Mouse (Mus musculus): ENCODE measurements around the gene Ufc1. TPM values are rescaled to one million over a fixed set of nuclear protein-coding genes. Genes with fewer than 3 reads are reported as not detected.

Ufc1 gene
- polyA plus RNA-seq, 1 experiment from 2014 or later = 126 TPM

DNA sequence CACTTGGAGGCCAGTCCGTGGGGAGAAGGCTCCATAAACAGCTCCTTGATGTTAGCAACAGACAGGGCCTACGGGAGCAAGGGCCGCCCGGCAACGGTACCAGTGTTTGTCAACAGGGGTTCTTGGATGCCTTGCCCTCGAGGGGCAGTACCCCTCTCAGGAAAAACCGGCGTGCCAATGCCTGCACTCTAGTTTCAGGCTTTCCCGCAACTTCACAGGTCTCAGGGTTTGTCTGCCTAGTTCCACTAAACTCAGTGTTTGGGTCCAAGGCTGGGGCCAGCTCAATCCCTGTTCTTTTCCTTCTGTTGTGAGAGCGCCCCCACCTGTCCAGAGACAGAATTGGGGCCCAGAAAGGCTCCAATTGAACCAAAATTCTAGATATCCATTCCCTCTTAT is 13.3 kb downstream of the Ufc1 start:
- Histone ChIP-seq H3K36me3 (ENCODE audit: control insufficient read depth, insufficient read depth, low read length) (peaks cover 25% of the 10 kb centered on the region), H3K9me3 (ENCODE audit: control insufficient read depth, low read length) (no peaks in the 10 kb centered on the region), H3K27me3 (replicated peaks; ENCODE audit: control insufficient read depth, insufficient read depth, low read length) (no peaks in the 10 kb centered on the region), H3K4me2 (ENCODE audit: low read length) (peak overlapping the region; percentile 82), H3K9ac (ENCODE audit: low read depth, low read length) (peak overlapping the region; percentile 61), H3K4me1 (ENCODE audit: control insufficient read depth, insufficient read depth, low read depth, low read length) (peaks cover 27% of the 10 kb centered on the region), H3K27ac (ENCODE audit: low read depth, low read length) (peak overlapping the region; percentile 81), H3K4me3 (ENCODE audit: low read length) (peak overlapping the region; percentile 74)
- peak; percentile 35 for ATAC-seq
- WGBS = 0% methylated on average over 10 of the region's 10 CpGs

DNA sequence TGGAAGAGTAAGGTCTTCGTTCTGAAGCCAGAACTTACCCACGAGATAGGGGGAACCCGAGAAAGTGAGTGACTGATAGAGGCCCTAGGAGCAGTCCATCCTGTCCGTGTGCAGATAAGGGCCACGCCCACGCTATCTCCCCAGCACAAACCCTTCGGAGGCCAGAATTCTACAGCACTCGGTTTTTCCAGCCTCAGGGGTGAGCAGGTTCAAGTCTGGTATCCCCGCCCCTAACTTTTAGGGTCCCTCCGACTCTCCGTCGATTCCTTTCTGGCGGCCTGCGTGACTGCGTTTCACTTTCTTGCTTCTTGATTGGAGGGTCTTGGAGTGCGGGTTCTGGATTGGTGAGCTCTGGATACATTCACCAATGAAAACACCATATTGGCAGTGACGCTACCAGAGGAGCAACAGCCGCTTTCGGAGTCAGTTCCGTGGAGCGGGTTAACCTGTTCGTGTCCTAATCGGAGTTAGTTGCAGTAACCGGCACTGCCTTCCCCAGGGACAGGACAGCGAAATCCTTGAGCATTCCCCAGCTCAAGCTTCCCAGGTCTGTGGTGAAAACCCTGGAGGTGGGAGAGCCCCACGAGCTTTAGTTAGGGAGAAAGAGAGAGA is 13.8 kb downstream of the Ufc1 start, which contains the start of gene Ppox:
TSS of gene Ppox (minus strand) at position 271 of the 612 bp plus-strand sequence.
- Histone ChIP-seq H3K9me3 (ENCODE audit: control insufficient read depth, low read length) (no peaks in the 10 kb centered on the region), H3K4me1 (ENCODE audit: control insufficient read depth, insufficient read depth, low read depth, low read length) (peaks cover 22% of the 10 kb centered on the region), H3K4me2 (ENCODE audit: low read length) (peak within 1 kb of the TSS; percentile 82), H3K27ac (ENCODE audit: low read depth, low read length) (peak within 1 kb of the TSS; percentile 81), H3K4me3 (ENCODE audit: low read length) (peak within 1 kb of the TSS; percentile 74), H3K27me3 (replicated peaks; ENCODE audit: control insufficient read depth, insufficient read depth, low read length) (no peaks in the 10 kb centered on the region), H3K9ac (ENCODE audit: low read depth, low read length) (peak within 1 kb of the TSS; percentile 75), H3K36me3 (ENCODE audit: control insufficient read depth, insufficient read depth, low read length) (peaks cover 26% of the 10 kb centered on the region)
- under 1% methylated on average over 26 of the region's 26 CpGs for WGBS
- peak; percentile 97 for ATAC-seq

DNA sequence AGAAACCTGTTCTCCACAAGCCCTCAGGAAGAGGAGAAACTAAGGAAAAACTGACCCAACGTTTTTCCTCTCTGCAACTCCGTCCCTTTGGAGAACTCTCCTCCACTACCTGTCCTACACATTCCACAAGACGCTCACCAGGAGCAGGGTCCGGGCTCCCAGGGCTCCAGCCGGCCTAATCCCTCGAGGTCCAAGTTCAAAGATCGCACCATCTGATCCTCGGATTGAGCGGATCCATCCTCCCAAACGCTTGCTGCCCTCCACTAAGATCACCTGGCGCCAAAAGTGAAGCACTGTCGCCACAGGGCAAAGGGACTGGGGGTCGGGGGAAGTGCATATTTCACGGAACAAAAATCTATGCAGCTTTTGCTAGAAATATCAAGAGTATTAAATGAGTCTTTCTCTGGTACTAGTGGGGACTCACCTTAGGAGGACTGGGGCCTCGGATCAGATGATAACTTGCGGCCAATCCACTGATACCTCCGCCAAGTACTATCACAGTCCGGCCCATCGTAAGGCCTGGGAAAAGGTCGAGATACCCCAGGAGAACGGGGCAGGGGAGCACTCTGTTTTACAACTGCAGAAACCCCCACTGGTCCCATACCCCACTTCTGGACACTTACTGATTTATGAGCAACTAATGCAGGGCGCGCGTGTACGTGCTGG is 14.4 kb downstream of the Ufc1 start:
- Histone ChIP-seq H3K4me3 (ENCODE audit: low read length) (peak overlapping the region; percentile 74), H3K4me2 (ENCODE audit: low read length) (peak overlapping the region; percentile 82), H3K9me3 (ENCODE audit: control insufficient read depth, low read length) (no peaks in the 10 kb centered on the region), H3K9ac (ENCODE audit: low read depth, low read length) (peak overlapping the region; percentile 75), H3K27ac (ENCODE audit: low read depth, low read length) (peak overlapping the region; percentile 60), H3K4me1 (ENCODE audit: control insufficient read depth, insufficient read depth, low read depth, low read length) (peaks cover 18% of the 10 kb centered on the region), H3K36me3 (ENCODE audit: control insufficient read depth, insufficient read depth, low read length) (peaks cover 30% of the 10 kb centered on the region), H3K27me3 (replicated peaks; ENCODE audit: control insufficient read depth, insufficient read depth, low read length) (no peaks in the 10 kb centered on the region)
- WGBS = 2% methylated on average over 25 of the region's 25 CpGs
- no peak for ATAC-seq

DNA sequence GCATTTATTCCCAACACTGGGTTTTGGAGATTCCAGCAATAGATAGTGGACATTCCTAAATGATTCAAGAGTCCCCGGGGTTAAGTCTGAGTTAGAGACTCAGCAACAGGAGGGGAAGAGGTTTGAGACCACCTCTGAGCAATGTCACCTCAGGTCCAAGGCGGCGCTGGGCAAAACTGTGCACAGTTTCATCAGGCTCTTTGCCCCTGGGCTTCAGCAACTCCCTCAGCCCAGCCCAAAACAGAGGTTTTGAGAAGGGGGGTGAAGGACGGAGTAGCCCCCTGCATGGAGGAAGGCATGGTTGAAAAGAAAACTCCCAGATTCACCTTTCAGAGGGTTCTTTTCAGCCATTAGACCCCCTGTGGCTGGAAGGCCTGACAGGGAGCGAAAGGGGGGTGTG is 15.1 kb downstream of the Ufc1 start:
- no peak for ATAC-seq
- Histone ChIP-seq H3K36me3 (ENCODE audit: control insufficient read depth, insufficient read depth, low read length) (peaks cover 31% of the 10 kb centered on the region), H3K27ac (ENCODE audit: low read depth, low read length) (no peak overlapping the region), H3K4me1 (ENCODE audit: control insufficient read depth, insufficient read depth, low read depth, low read length) (peaks cover 18% of the 10 kb centered on the region), H3K9me3 (ENCODE audit: control insufficient read depth, low read length) (no peaks in the 10 kb centered on the region), H3K27me3 (replicated peaks; ENCODE audit: control insufficient read depth, insufficient read depth, low read length) (no peaks in the 10 kb centered on the region), H3K4me3 (ENCODE audit: low read length) (peak overlapping the region; percentile 74), H3K4me2 (ENCODE audit: low read length) (peak overlapping the region; percentile 82), H3K9ac (ENCODE audit: low read depth, low read length) (peak overlapping the region; percentile 75)
- 58% methylated on average over 5 of the region's 5 CpGs for WGBS

DNA sequence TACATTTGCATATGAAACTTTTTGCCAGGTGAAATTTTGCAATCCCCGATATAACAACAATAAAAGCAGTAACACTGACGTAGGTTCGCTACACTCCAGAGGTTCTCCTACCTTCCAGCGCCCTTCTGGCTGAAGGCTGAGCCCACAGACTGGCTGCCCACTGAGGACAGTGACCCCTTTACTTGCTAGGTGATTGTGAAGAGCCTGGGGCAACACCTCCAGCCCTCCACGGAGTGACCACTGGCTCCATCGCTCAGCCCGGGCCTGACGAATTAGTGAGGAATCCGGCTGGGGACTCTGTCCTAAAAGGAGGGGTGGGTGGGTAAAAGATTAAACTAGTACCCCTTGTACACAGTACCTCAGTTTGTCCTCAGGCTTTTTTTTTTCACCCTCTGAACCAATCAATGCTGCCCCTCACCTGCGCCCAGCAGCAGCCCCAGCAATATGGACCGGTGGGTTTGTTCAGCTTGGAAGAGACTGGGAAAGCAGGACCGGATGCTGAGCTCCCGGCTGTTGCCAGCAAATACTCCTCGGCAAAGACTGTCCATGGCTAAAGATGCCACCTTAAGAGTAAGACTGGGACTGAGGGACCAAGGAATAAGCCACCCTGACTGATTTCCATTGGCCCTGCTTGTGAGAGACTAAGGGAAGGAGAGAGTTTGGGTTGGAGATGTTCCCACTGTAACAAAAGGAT is 15.7 kb downstream of the Ufc1 start:
- 86% methylated on average over 14 of the region's 14 CpGs for WGBS
- Histone ChIP-seq H3K27ac (ENCODE audit: low read depth, low read length) (no peak overlapping the region), H3K27me3 (replicated peaks; ENCODE audit: control insufficient read depth, insufficient read depth, low read length) (no peaks in the 10 kb centered on the region), H3K36me3 (ENCODE audit: control insufficient read depth, insufficient read depth, low read length) (peaks cover 35% of the 10 kb centered on the region), H3K4me2 (ENCODE audit: low read length) (no peak overlapping the region), H3K4me3 (ENCODE audit: low read length) (no peak overlapping the region), H3K9ac (ENCODE audit: low read depth, low read length) (no peak overlapping the region; the same call in 1 of the 2 replicates), H3K4me1 (ENCODE audit: control insufficient read depth, insufficient read depth, low read depth, low read length) (peaks cover 18% of the 10 kb centered on the region), H3K9me3 (ENCODE audit: control insufficient read depth, low read length) (no peaks in the 10 kb centered on the region)
- no peak for ATAC-seq

DNA sequence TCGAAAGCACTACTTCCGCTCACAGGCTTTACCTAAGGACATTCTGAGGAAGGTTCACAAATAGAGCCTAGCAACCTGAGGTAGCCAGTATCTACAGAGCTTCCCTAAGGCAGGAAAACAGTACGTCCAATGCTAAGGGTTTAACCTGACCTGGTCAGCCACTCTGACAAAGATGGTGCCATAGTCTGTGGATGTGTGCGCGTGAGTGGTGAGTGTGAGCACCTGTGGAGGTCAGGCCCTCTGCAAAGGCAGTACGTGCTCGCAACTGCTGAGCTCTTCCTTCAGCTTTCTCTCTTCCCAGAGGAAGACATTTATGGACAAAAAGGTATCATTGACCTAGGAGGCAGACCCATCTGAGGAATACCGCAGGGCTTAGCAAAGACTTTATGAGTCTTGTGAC is 16.4 kb downstream of the Ufc1 start:
- Histone ChIP-seq H3K9ac (ENCODE audit: low read depth, low read length) (no peak overlapping the region), H3K27me3 (replicated peaks; ENCODE audit: control insufficient read depth, insufficient read depth, low read length) (no peaks in the 10 kb centered on the region), H3K9me3 (ENCODE audit: control insufficient read depth, low read length) (no peaks in the 10 kb centered on the region), H3K36me3 (ENCODE audit: control insufficient read depth, insufficient read depth, low read length) (peaks cover 41% of the 10 kb centered on the region), H3K4me1 (ENCODE audit: control insufficient read depth, insufficient read depth, low read depth, low read length) (peaks cover 18% of the 10 kb centered on the region), H3K4me2 (ENCODE audit: low read length) (no peak overlapping the region), H3K4me3 (ENCODE audit: low read length) (no peak overlapping the region), H3K27ac (ENCODE audit: low read depth, low read length) (no peak overlapping the region)
- no peak for ATAC-seq
- 93% methylated on average over 8 of the region's 8 CpGs for WGBS

DNA sequence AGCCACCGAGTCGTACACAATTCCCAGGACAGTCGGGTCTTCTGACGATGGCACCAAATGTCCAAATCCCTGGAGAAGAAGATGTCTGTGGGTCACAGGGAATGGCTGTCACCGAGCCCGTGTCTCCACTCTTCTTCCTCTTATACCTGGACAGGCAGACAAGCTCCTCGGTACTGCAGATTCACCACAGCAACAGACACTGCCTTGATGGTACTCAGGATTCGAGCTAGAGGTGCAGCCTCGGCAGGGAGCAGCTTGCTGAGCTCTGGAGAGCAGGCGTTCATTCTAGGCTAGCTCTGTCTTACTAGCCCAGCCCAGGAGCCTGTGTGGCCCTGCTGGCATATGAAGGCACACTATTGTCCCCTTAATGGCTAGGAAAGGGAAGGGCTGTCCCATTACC is 17.1 kb downstream of the Ufc1 start:
- Histone ChIP-seq H3K4me1 (ENCODE audit: control insufficient read depth, insufficient read depth, low read depth, low read length) (peaks cover 18% of the 10 kb centered on the region), H3K4me2 (ENCODE audit: low read length) (no peak overlapping the region), H3K27ac (ENCODE audit: low read depth, low read length) (no peak overlapping the region), H3K36me3 (ENCODE audit: control insufficient read depth, insufficient read depth, low read length) (peaks cover 40% of the 10 kb centered on the region), H3K9ac (ENCODE audit: low read depth, low read length) (no peak overlapping the region), H3K27me3 (replicated peaks; ENCODE audit: control insufficient read depth, insufficient read depth, low read length) (no peaks in the 10 kb centered on the region), H3K9me3 (ENCODE audit: control insufficient read depth, low read length) (no peaks in the 10 kb centered on the region), H3K4me3 (ENCODE audit: low read length) (no peak overlapping the region)
- 92% methylated on average over 10 of the region's 10 CpGs for WGBS
- ATAC-seq = no peak

DNA sequence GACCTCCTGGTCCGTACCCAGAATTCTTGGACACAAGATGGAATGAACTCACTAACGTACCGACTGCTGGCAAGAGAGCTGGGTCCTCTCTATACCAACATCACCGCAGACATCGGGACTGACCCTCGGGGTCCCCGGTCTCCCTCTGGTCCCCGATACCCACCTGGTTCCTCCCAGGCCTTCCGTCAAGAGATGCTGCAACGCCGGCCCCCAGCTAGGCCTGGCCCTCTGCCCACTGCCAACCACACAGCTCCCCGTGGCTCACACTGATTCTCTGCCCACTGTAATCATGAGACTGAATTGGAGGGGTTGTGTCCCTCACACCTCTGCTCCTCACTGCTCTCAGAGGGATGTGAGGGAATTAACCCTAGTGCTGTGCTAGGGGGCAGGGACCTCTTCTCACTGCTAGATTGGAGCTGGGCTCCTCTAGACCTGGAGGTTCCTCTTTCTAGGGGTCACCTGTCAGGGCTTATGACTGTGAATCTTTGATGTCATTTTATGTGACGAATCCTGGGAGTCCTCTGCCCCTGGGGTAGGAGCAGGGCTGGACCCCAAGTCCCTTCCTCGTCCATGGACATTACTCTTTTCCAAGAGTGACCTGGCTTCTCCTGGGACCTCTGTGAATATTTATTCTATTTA is 18.6 kb downstream of the Ufc1 start:
- 91% methylated on average over 14 of the region's 14 CpGs for WGBS
- Histone ChIP-seq H3K27me3 (replicated peaks; ENCODE audit: control insufficient read depth, insufficient read depth, low read length) (no peaks in the 10 kb centered on the region), H3K27ac (ENCODE audit: low read depth, low read length) (no peak overlapping the region), H3K4me1 (ENCODE audit: control insufficient read depth, insufficient read depth, low read depth, low read length) (peaks cover 19% of the 10 kb centered on the region), H3K4me2 (ENCODE audit: low read length) (no peak overlapping the region), H3K9me3 (ENCODE audit: control insufficient read depth, low read length) (no peaks in the 10 kb centered on the region), H3K36me3 (ENCODE audit: control insufficient read depth, insufficient read depth, low read length) (peaks cover 43% of the 10 kb centered on the region), H3K4me3 (ENCODE audit: low read length) (no peak overlapping the region), H3K9ac (ENCODE audit: low read depth, low read length) (no peak overlapping the region)
- ATAC-seq = no peak

Data from hindbrain, embryonic 16.5 days (tissue).